Mouse (Mus musculus): ENCODE data around the gene Olfr1497.

Olfr1497 gene

GRCm38 (mm10) chr19:13798102-13798501 is at the start of gene Olfr1497:
TSS of gene Olfr1497 (minus strand) at chr19:13798202.
- no peak for TF ChIP-seq GATA4 (IDR thresholded peaks at IDR 0.05; ENCODE audit: insufficient replicate concordance, low read length)

GRCm38 (mm10) chr19:13830388-13830787 is 32.4 kb upstream of the Olfr1497 start, which contains the start of gene Olfr1500:
TSS of gene Olfr1500 (minus strand) at chr19:13830488.
- no peak for TF ChIP-seq GATA4 (IDR thresholded peaks at IDR 0.05; ENCODE audit: insufficient replicate concordance, low read length)

GRCm38 (mm10) chr19:13828447-13828846 is 30.4 kb upstream of the Olfr1497 start:
- no peak for TF ChIP-seq GATA4 (IDR thresholded peaks at IDR 0.05; ENCODE audit: insufficient replicate concordance, low read length)

- no peak for TF ChIP-seq GATA4 (IDR thresholded peaks at IDR 0.05; ENCODE audit: insufficient replicate concordance, low read length)
Measured at GRCm38 (mm10) chr19:13820847-13821246, 22.8 kb upstream of the Olfr1497 start.

- TF ChIP-seq GATA4 (IDR thresholded peaks at IDR 0.05; ENCODE audit: insufficient replicate concordance, low read length): no peak
Measured at GRCm38 (mm10) chr19:13819347-13819746, 21.3 kb upstream of the Olfr1497 start, which contains the start of gene Olfr1499. TSS of gene Olfr1499 (minus strand) at chr19:13819447.

GRCm38 (mm10) chr19:13818827-13819226 is 20.8 kb upstream of the Olfr1497 start:
- TF ChIP-seq GATA4 (IDR thresholded peaks at IDR 0.05; ENCODE audit: insufficient replicate concordance, low read length): no peak

- TF ChIP-seq GATA4 (IDR thresholded peaks at IDR 0.05; ENCODE audit: insufficient replicate concordance, low read length): no peak
Measured at GRCm38 (mm10) chr19:13812823-13813222, 14.8 kb upstream of the Olfr1497 start.

- TF ChIP-seq GATA4 (IDR thresholded peaks at IDR 0.05; ENCODE audit: insufficient replicate concordance, low read length): no peak
Measured at GRCm38 (mm10) chr19:13777578-13777977, 20.4 kb downstream of the Olfr1497 start, which contains the start of gene Olfr1496. TSS of gene Olfr1496 (plus strand) at chr19:13777878.

- TF ChIP-seq GATA4 (IDR thresholded peaks at IDR 0.05; ENCODE audit: insufficient replicate concordance, low read length): no peak
Measured at GRCm38 (mm10) chr19:13768565-13769276, 29.3 kb downstream of the Olfr1497 start.

- no peak for TF ChIP-seq GATA4 (IDR thresholded peaks at IDR 0.05; ENCODE audit: insufficient replicate concordance, low read length)
Measured at GRCm38 (mm10) chr19:13764306-13764705, 33.7 kb downstream of the Olfr1497 start, which contains the start of gene Olfr1495. TSS of gene Olfr1495 (plus strand) at chr19:13764606.

- no peak for TF ChIP-seq GATA4 (IDR thresholded peaks at IDR 0.05; ENCODE audit: insufficient replicate concordance, low read length)
Measured at GRCm38 (mm10) chr19:13749366-13749765, 48.6 kb downstream of the Olfr1497 start.
